Mouse (Mus musculus) CD4-positive, CD25-positive, alpha-beta regulatory T cell, adult 4 months (primary cell): ENCODE measurements around the gene Rnase2b. TPM values are rescaled to one million over a fixed set of nuclear protein-coding genes. Genes with fewer than 3 reads are reported as not detected.
"Not testable (repeated sequence)": the region's sequence is repeated elsewhere in the genome, so short reads cannot be mapped to it uniquely, and the experiment has no call there.

Experiments used
- ATAC-seq: one replicate; pipeline ENCODE4 v1.8.0; 2017
- polyA plus RNA-seq, 2 experiments: library from polyadenylated mRNA; unstranded; fragments of 100-300 nt; shearing (Covaris generic); gene quantifications; one replicate each; pipeline ENCODE4 v1.2.1; 2017

Gene Rnase2b
- polyA plus RNA-seq, 2 experiments from 2014 or later = not detected

- no peak for ATAC-seq
Observed at GRCm38 (mm10) chr14:51152249-51152870, 9.7 kb upstream of the Rnase2b start.

GRCm38 (mm10) chr14:51156056-51156735 is 5.9 kb upstream of the Rnase2b start:
- no peak for ATAC-seq

- ATAC-seq = no peak
Observed at GRCm38 (mm10) chr14:51156736-51157068, 5.4 kb upstream of the Rnase2b start.

GRCm38 (mm10) chr14:51157072-51157471 is 5.0 kb upstream of the Rnase2b start:
- no peak for ATAC-seq

DNA sequence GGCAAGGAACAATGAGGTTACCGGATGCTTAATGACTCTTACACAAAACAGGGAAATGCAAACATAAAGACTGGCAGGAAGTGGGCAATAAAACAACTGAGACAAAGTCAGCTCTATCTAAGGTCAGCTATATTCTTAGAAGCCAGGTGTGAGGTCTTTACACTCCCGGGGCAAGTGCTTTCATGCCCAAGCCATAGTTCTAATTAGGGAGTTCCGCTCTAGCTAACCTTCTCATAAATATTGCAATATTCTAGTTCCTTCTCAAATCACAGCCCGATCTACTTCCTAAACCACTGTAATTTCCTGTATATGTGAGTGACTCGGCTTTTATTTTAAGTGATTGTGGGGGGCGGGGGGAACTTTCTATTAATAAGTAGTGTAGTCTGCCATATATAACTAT is 1.3 kb downstream of the Rnase2b start:
- ATAC-seq = not testable (repeated sequence)

DNA sequence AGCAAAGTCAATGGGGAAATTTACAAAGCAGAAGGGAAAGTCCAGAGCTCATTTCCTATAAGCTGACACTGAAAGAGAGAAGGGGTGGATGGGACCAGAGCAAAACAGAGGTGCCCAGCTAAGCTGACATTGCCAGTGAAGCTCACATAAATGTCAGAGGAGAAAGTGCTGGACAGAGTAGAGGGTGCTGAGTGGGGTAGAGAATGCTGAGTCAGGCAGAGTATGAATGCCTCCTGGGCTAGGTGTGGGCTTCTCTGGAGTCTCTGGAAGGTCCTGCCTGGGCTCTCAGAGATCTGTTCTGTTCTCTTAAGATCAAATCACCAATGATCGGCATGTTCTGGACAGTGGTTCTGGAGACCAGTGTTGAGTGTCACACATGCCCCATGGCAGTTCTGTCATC is 3.4 kb downstream of the Rnase2b start:
- no peak for ATAC-seq

- no peak for ATAC-seq
Observed at GRCm38 (mm10) chr14:51166068-51166467, 4.0 kb downstream of the Rnase2b start.

DNA sequence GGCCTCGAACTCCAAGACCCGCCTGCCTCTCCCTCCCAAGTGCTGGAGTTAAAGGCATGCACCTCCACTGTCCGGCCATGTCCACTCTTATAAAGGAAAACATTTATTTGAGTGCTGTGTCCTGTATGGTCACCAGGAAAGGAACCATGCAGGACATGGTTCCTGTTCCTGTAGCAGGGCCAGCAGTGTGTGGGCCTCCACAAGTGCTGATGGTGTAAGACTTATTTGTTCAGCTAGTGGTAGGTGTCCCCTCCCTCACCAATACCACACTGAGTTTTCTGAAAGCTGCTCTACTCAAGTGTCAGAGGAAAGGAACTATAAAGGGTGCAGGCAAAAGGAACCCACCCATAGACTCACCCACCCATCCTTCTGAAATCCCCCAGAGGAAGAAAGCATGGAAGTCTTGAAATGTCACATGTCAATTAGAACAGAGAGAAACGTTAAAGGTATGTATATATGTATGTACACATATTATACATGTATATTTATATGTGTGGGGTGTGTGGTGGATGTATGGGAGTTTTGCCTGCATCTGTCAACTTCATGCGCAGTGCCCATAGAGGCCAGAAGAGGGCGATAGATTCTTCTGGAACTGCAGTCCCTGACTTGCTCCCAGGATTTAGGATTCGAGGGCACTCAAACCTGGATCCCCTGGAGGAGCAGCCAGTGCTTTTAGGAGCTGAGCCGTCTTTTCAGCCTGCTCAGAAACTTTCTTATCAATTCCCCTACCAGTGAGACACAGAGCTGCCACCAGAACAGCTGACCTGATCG is 10.2 kb downstream of the Rnase2b start:
- ATAC-seq = not testable (repeated sequence)

DNA sequence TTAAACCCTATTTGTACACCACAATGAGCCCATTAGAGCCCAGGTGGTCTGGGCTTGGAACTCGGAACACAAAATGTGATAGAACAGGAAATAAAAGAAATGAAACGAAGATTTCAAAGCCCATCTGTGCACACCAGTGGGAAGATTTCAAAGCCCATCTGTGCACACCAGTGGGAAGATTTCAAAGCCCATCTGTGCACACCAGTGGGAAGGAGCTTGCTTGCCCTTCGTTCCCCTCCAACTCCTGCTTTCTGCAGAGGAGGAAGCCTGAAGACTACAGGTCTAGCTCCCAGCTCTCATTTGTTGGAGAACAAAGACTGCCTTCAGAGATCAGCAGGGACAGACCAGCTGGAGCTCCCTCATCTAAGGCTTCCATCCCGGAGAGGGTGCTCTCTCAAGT is 10.9 kb downstream of the Rnase2b start:
- not testable (repeated sequence) for ATAC-seq

DNA sequence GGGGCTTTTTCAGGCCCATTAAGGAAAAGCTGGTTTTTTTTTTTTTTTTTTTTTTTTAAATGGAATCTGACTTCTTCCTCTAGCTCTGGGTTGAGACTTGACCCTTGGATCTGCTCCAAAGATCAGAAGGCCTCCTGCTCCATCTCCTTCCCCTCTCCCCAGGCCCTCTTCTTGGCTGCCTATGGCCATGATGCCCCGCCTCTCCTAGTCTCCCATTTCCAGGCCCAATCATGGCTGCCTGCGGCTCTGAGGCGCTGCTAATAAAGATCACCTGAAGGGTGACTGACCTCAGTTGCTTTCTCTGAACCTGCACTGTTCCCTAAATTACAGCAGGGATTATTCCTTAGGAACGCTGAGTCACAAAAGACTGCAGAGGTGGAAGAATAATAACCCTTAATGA is 11.8 kb downstream of the Rnase2b start:
- ATAC-seq = no peak

DNA sequence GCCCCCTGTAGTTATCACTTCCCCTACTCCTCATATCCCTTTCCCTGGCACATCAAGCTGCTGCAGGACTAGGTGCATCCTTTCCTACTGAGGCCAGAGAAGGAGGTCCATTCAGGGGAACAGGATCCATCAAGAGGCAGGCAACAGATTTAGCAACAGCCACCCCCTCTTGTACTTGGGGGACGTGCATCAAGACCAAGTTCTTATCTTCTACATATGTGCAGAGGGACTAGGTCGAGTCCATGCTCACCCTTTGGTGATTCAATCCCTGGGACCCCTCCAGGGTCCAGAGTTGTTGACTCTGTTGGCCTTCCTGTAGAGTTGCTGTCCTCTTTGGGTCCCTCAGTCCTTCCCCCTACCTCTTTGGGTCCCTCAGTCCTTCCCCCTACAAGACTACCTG is 19.0 kb downstream of the Rnase2b start:
- ATAC-seq = not testable (repeated sequence)

DNA sequence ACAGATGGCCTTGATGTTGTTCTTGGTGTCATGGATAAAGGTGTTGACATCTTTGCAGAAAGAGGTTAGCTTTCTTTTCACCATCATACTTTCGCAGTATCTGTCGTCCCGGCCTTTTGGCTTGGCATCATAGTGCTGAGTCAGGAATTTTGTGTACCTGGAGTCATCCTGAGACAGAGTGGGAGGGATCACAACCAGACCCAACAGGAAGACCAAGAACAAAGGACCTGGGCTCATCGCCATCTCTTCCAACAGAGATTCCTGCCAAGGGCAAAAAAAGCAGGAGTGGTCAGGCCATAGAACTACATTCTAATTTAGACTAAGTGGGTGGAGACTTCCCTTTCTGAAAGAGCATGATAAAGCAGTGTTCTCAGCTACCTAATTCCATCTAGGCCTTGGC is 33.6 kb downstream of the Rnase2b start:
- ATAC-seq = no peak

GRCm38 (mm10) chr14:51199098-51200023 is 37.3 kb downstream of the Rnase2b start, which contains the start of gene Ang2:
Ang2 (minus strand) TSS chr14:51199148.
- no peak for ATAC-seq

DNA sequence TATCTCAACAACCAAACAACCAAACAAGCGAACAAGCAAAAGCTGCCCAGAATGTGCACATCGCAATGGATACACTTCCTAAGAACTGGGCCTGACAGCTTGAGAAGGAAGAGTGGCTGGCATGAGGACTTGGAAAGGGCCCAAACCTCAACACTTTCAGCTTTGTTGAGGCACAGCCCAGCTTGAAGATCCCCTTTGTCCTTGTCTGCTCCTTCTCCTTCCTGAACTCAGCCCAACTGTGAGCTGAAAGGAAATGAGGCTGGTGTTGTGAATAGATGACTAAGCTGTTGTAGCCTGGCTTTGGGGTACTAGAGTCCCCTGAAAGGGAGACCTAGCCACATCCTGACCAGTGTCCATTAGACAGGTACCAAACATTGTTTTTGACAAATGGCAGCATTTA is 38.0 kb downstream of the Rnase2b start:
- no peak for ATAC-seq

GRCm38 (mm10) chr14:51200466-51200865 is 38.4 kb downstream of the Rnase2b start:
- no peak for ATAC-seq

DNA sequence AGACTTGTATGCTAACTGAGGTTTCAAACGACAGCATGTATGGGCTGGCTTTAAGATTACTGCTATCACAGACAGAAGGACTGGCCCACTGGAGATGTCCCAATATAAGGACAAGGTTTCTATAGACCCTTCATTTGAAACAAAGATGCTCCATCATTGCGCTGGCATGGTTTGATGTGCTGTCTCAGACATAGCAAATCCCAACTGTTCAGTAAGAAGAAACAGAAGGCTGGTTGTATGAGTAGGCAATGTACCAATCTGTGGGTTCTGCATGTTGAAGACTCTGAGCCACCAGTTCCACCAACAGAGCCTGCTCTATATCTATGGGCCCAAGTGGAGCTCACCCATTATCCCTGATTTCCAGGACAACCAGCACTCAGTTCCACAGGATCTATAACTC is 41.1 kb downstream of the Rnase2b start, which contains the start of gene Ear14:
TSS of gene Ear14 (plus strand) at position 277 of the 400 bp plus-strand sequence.
- ATAC-seq = no peak

Other genes with a start within 250 kb of the Rnase2b start
- 100 to 1,000 TPM in 1 of 2 experiments, 10 to 100 TPM in 1; 85.3 to 100 TPM for gene Osgep, start 237.4 kb upstream of the Rnase2b start, polyA plus RNA-seq
- gene Apex1, start 237.3 kb upstream of the Rnase2b start, polyA plus RNA-seq = 100 to 1,000 TPM in 1 of 2 experiments, 10 to 100 TPM in 1; 74.0 to 103 TPM
- gene Pip4p1, start 231.4 kb upstream of the Rnase2b start, polyA plus RNA-seq = 1 to 10 TPM; 2.9 to 3.4 TPM
- gene Pnp, start 231.2 kb upstream of the Rnase2b start, polyA plus RNA-seq = 10 to 100 TPM; 61.1 to 62.9 TPM
- 1 to 10 TPM; 3.4 to 9.3 TPM for gene Gm49342, start 217.7 kb upstream of the Rnase2b start, polyA plus RNA-seq
- 1 to 10 TPM; 1.1 to 1.2 TPM for gene Pnp2, start 206.3 kb upstream of the Rnase2b start, polyA plus RNA-seq
- gene Rnase10, start 154.5 kb upstream of the Rnase2b start, polyA plus RNA-seq = not detected
- not detected for gene Rnase9, start 120.4 kb upstream of the Rnase2b start, polyA plus RNA-seq
- not detected for gene Rnase11, start 112.1 kb upstream of the Rnase2b start, polyA plus RNA-seq
- not detected for gene Rnase12, start 104.6 kb upstream of the Rnase2b start, polyA plus RNA-seq
- not detected for gene Olfr750, start 87.8 kb upstream of the Rnase2b start, polyA plus RNA-seq
- 10 to 100 TPM in 1 of 2 experiments, 1 to 10 TPM in 1; 9.8 to 16.6 TPM for gene Rnase4, start 71.2 kb upstream of the Rnase2b start, polyA plus RNA-seq
- 1 to 10 TPM; 4.0 to 5.0 TPM for gene Ang, start 71.1 kb upstream of the Rnase2b start, polyA plus RNA-seq
- gene Eddm3b, start 47.8 kb upstream of the Rnase2b start, polyA plus RNA-seq = not detected
- gene Rnase6, start 38.4 kb upstream of the Rnase2b start, polyA plus RNA-seq = 1 to 10 TPM; 1.6 to 5.9 TPM
- gene Rnase1, start 15.5 kb upstream of the Rnase2b start, polyA plus RNA-seq = not detected
- gene Ang2, start 36.9 kb downstream of the Rnase2b start, polyA plus RNA-seq = not detected
- gene Ear14, start 41.1 kb downstream of the Rnase2b start, polyA plus RNA-seq = not detected
- not detected for gene Rnase2a, start 93.9 kb downstream of the Rnase2b start, polyA plus RNA-seq
- not detected for gene Gm7247, start 199.5 kb downstream of the Rnase2b start, polyA plus RNA-seq
- gene Vmn2r88, start 248.6 kb downstream of the Rnase2b start, polyA plus RNA-seq = not detected